Mouse (Mus musculus): ENCODE data around the gene Shb. TPM values are rescaled to one million over a fixed set of nuclear protein-coding genes. Genes with fewer than 3 reads are reported as not detected.
"Not testable (repeated sequence)": the region's sequence is repeated elsewhere in the genome, so short reads cannot be mapped to it uniquely, and the experiment has no call there.

Shb gene
- total RNA-seq, 2 experiments from 2014 or later: 14.1 to 18.8 TPM

- Histone ChIP-seq H3K4me3 (peak overlapping the region; percentile 92), H3K27ac (peak overlapping the region; percentile 97)
- TF ChIP-seq CTCF (conservative IDR thresholded peaks at IDR 0.05): peak; percentile 60
- peak; percentile 42 to 62 for DNase-seq (ENCODE audit: low spot score in 2 of 2)
These were observed 123.0 kb downstream of the Shb start for GRCm38 (mm10) chr4:45409270-45409669.

GRCm38 (mm10) chr4:45408427-45409132, 123.7 kb downstream of the Shb start, which contains the start of gene Slc25a51:
Gene Slc25a51, minus strand, starts transcription at chr4:45408766.
- TF ChIP-seq CTCF (conservative IDR thresholded peaks at IDR 0.05): no peak

GRCm38 (mm10) chr4:45407703-45408334, 124.5 kb downstream of the Shb start:
- Histone ChIP-seq H3K4me3 (peak overlapping the region; percentile 92), H3K27ac (peak overlapping the region; percentile 97)
- DNase-seq (ENCODE audit: low spot score in 2 of 2): no peak
- TF ChIP-seq CTCF (conservative IDR thresholded peaks at IDR 0.05): no peak

More at GRCm38 (mm10) chr4:45408427-45409132, 123.7 kb downstream of the Shb start, which contains the start of gene Slc25a51:
- peak; percentile 78 to 83 for DNase-seq (ENCODE audit: low spot score in 2 of 2)
- Histone ChIP-seq H3K27ac (peak within 1 kb of the TSS; percentile 97), H3K4me3 (peak within 1 kb of the TSS; percentile 92)

GRCm38 (mm10) chr4:45407001-45407702, 125.1 kb downstream of the Shb start:
- DNase-seq (ENCODE audit: low spot score in 2 of 2): no peak
- Histone ChIP-seq H3K4me3 (peak overlapping the region; percentile 92), H3K27ac (peak overlapping the region; percentile 97; the same call in 1 of the 2 replicates)
- no peak for TF ChIP-seq CTCF (conservative IDR thresholded peaks at IDR 0.05)

GRCm38 (mm10) chr4:45406397-45406796, 125.9 kb downstream of the Shb start:
- DNase-seq (ENCODE audit: low spot score in 2 of 2): no peak
- TF ChIP-seq CTCF (conservative IDR thresholded peaks at IDR 0.05): no peak
- Histone ChIP-seq H3K4me3 (no peak overlapping the region; the same call in 1 of the 2 replicates), H3K27ac (no peak overlapping the region)

GRCm38 (mm10) chr4:45405315-45405714, 127.0 kb downstream of the Shb start:
- H3K4me3 ChIP-seq: no peak overlapping the region
- no peak overlapping the region for H3K27ac ChIP-seq
- no peak for DNase-seq (ENCODE audit: low spot score in 2 of 2)
- TF ChIP-seq CTCF (conservative IDR thresholded peaks at IDR 0.05): no peak

- H3K4me3 ChIP-seq: no peak overlapping the region
- no peak for TF ChIP-seq CTCF (conservative IDR thresholded peaks at IDR 0.05)
- DNase-seq (ENCODE audit: low spot score in 2 of 2): no peak
- H3K27ac ChIP-seq: peak overlapping the region; percentile 51; the same call in 1 of the 2 replicates
These were observed 128.2 kb downstream of the Shb start for GRCm38 (mm10) chr4:45404086-45404485.

- TF ChIP-seq CTCF (conservative IDR thresholded peaks at IDR 0.05): no peak
- no peak for DNase-seq (ENCODE audit: low spot score in 2 of 2)
- peak overlapping the region; percentile 51; the same call in 1 of the 2 replicates for H3K27ac ChIP-seq
- H3K4me3 ChIP-seq: no peak overlapping the region
These were observed 128.8 kb downstream of the Shb start for GRCm38 (mm10) chr4:45403499-45403878.

- DNase-seq (ENCODE audit: low spot score in 2 of 2): no peak
- peak overlapping the region; percentile 28; the same call in 1 of the 2 replicates for H3K27ac ChIP-seq
- no peak for TF ChIP-seq CTCF (conservative IDR thresholded peaks at IDR 0.05)
- no peak overlapping the region for H3K4me3 ChIP-seq
These were observed 129.3 kb downstream of the Shb start for GRCm38 (mm10) chr4:45402878-45403498.

- no peak for DNase-seq (ENCODE audit: low spot score in 2 of 2)
- Histone ChIP-seq H3K27ac (no peak overlapping the region), H3K4me3 (no peak overlapping the region)
- TF ChIP-seq CTCF (conservative IDR thresholded peaks at IDR 0.05): no peak
These were observed 130.0 kb downstream of the Shb start for GRCm38 (mm10) chr4:45402281-45402680.

- H3K27ac ChIP-seq: no peak overlapping the region
- no peak overlapping the region for H3K4me3 ChIP-seq
- DNase-seq (ENCODE audit: low spot score in 2 of 2): no peak
- TF ChIP-seq CTCF (conservative IDR thresholded peaks at IDR 0.05): no peak
These were observed 132.7 kb downstream of the Shb start for GRCm38 (mm10) chr4:45399421-45400210.

- not testable (repeated sequence) for H3K27ac ChIP-seq; DNase-seq (ENCODE audit: low spot score in 2 of 2); H3K4me3 ChIP-seq
These were observed 134.0 kb downstream of the Shb start for GRCm38 (mm10) chr4:45398315-45398714.

- H3K4me3 ChIP-seq; DNase-seq (ENCODE audit: low spot score in 2 of 2); H3K27ac ChIP-seq: not testable (repeated sequence)
These were observed 136.1 kb downstream of the Shb start for GRCm38 (mm10) chr4:45396211-45396610.
